Mouse (Mus musculus): ENCODE results near the gene Pnmt.

Gene Pnmt

DNA sequence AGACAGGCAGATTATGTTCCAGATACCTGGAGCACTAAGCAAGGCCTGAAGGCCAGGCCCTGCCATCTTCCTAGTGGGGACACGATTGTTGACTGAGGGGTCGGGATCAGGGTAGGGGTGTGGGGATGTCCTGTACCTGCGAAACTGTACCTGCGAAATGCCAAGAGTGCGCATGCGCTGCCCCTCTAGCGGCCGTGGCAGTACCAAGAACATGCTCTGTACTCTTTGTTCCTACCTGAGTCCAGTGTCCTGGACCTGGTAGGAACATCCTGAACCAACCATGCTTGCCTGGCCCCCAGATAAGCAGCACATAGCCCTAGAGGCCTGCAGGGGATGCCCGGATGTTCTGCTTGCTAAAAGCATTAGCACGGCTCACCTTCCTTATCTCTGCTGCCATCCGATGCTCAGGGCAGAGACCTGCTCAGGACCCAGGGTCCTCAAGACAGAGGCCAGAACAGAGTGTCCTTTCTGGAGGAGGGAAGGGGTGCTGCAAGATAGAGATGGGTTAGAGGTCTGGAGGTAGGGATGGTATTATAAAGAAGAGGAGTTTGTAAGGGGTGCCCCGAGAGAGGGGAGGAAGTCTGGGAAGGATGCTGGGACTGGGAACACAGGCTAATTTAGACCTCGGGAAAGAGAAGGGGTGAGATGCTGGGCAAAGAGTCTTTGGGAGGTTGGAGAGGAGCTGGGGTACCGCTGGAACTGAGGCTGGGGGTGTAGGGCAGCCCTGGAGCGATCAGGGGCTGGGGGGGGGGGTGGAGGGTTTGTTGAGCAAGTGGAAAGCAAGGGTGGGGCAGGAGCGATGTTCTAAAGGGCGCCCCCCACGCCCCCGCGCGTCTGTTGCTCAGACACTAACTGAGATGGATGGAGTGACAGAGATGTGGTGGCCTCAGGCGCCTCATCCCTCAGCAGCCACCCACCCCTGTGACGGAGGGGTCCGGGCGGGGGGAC is at the start of gene Pnmt:
Pnmt (plus strand) TSS at position 813 of the 948 bp plus-strand sequence.
- DNase-seq (ENCODE audit: low read depth, low spot score): no peak

DNA sequence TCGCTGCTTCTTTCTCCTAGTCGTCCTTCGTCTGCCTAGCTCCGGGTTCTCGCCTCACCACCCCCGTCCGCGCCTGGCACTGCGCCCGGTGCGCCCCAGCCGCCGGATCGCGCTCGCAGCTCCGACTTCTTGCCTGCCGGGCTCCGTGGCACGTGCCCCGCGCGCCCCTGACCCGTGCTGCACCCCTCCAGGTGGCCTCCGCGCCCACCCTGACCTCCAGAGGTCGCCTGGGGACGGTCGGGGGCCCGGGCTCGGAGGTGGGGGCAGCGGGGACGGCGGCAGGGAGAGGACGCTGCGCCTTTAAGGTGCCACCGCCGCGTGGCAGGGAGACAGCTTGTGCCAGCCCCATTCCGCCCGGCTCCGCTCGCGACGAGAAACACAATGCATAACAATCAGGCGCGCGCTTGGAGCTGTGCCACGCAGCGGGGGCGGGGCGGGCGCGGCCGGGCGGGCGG is 47.7 kb upstream of the Pnmt start:
- no peak for DNase-seq (ENCODE audit: low read depth, low spot score)

DNA sequence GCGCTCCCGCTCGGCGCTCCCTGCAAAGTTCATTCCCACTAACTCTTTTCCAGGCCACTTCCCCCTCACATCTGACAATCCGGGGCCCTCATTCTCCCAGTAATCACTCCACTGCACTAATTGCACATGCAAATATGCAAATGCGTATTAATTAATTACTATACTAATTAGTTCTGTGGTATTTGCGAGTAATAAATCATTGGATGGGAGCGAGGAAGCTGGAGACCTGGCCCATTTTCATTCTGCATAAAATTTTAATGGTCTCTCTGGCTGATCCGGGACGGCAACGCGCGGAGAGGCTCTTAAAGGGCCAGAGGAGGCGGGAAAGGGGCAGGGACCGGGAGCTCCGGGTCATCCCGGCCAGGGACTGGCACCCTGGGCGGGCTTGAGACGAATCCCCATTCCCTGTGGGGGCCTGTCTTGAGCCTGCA is 47.2 kb upstream of the Pnmt start:
- DNase-seq (ENCODE audit: low read depth, low spot score): no peak

DNA sequence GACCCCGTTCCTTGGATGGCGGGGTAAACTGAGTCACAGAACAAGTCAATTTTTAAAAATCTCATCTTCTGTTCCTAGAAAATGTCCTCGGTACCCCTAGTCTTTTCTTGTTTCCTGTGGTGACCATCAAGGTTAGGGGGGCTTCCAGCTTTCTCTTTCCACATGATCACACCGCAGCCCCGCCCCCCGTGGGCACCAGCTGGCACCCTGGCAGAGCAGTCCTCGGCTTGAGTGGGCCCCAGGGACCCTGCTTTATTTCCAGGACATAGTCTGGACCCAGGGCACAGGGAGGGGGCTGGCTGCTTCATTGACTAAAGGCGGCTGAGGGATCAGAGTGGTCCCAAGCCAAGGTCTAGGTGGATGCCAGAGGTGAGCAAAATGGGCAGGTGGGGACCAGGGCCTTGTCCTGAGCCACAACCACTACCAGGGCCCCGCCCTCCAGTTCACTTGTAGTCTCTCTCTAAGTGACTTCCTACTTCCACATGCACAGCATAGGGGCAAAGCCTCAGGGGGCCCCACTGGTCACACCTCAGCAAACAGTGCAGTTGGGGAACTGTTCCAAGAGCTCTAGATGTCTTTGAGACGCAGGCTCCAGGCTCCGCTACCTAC is 46.5 kb upstream of the Pnmt start:
- DNase-seq (ENCODE audit: low read depth, low spot score): no peak

- DNase-seq (ENCODE audit: low read depth, low spot score): no peak
These were observed 45.7 kb upstream of the Pnmt start for GRCm38 (mm10) chr11:98340597-98340996.

GRCm38 (mm10) chr11:98341174-98341573 is 45.1 kb upstream of the Pnmt start:
- DNase-seq (ENCODE audit: low read depth, low spot score): no peak

DNA sequence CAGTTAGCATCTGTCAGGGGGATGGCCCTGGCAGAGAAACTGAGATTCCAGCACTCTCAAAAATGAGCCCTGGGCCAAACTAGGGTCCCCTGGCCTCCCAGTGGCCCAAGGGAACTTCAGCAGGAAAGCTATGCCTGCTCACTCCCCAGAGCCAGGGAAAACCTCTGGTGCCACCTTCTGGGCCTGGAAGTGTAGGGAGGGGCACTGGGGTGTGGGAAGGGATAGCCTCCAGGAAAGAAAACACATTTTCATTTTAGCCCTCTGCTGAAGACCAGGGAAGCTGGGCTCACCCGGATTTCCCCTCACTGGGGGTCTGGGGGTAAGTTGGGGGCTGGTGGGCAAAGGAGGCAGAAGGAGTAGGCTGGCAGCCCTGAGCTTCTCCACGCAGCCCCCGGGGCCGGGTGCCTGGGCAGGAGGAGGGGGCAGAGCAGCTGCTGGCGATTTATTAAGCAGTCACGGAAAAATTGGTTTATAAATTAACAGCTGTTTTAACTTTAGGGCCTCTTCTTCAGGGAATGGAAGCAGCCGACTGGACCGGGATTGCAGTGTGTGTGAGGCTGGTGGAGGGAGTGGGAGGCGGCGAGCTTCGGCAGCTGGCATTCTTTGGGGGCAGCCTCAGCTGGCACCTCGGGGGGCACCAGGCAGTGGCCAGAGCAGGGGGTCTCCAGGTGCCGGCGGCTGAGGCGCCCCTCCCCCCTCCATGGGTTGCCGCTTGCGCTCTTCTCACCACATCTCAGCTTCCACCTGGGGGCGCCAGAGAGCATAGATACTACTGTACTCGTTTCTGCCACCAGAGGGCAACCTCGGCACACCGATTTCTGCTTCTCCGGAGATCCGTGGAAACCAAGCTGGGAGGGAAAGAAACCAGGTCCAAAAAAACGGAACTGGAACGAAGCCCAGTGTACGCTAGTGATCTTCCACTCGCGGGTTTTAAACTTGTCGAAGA is 44.0 kb upstream of the Pnmt start:
- DNase-seq (ENCODE audit: low read depth, low spot score): peak; percentile 91

- peak; percentile 78 for DNase-seq (ENCODE audit: low read depth, low spot score)
These were observed 41.0 kb upstream of the Pnmt start for GRCm38 (mm10) chr11:98345253-98345652.

DNA sequence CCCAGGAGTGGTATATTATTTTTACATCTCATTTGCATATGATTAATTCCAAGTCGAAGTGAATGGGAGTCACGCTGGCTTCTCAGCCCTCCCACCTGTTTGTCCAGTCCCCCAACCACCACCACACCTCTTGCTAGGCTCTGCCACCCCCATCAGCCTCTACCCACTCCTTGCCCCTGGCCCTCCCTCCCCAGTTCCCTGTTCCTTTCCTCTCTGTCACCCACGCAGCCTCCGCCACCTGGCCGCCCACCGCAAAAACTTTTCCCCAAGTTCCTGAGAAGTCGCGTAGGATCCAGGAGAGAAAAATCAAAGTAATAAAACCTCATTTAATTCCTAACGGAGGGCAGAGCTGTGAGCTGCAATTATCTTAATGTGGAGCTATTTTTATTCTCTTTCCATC is 40.1 kb upstream of the Pnmt start:
- DNase-seq (ENCODE audit: low read depth, low spot score): no peak

DNA sequence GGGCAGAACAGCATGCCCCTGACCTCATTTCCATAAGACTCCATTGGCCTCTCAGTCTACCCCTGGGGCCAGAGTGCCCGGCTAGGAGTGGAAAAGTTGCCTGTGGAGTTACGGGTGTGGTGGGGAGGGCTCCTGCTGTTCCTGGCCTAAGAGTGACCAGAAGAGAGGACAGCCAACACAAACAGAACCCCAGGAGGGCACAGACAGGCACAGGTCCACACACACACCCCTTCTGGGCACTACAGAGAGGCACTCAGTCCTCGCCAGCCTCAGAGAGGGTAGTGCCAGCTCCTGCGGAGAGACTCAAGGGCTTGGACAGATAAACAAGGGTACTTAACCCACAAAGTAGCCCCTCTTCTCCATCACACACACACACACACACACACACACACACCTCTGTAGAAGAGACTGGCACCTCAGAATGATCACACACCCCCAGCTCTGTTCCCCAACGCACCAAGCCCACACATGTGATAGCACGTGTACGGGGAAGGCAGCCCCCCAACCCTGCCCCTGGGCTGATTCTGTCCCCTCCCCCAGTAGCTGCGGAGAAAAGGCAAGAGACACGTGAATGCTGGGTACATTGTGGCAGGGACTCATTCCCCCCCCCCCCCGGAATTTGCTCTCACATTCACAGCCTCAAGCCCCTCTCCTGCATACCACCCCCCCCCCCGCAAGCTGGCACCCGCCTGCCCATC is 38.7 kb upstream of the Pnmt start:
- DNase-seq (ENCODE audit: low read depth, low spot score): no peak

- no peak for DNase-seq (ENCODE audit: low read depth, low spot score)
These were observed 37.9 kb upstream of the Pnmt start, which contains the start of gene Ppp1r1b for GRCm38 (mm10) chr11:98348083-98348961. TSS of gene Ppp1r1b (plus strand) at chr11:98348404.

DNA sequence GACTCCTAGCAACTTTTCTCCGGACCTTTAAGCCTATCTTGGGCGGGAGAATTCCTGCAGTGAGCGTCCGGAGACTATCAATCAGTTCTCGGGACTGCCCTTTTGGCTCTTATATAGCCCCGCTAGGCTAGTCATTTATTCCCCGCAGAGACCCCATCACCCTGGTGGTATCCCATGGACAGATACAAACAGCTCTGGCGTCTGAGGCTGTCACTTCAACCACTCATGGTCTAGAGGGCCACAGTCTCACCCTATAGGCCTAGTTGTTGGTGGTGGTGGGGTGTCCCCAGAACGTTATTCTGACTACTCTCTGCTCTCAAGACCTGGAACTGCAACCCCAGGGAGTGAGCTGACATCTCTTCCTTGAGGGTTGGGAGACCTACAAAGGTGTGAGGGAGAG is 36.9 kb upstream of the Pnmt start:
- no peak for DNase-seq (ENCODE audit: low read depth, low spot score)

DNA sequence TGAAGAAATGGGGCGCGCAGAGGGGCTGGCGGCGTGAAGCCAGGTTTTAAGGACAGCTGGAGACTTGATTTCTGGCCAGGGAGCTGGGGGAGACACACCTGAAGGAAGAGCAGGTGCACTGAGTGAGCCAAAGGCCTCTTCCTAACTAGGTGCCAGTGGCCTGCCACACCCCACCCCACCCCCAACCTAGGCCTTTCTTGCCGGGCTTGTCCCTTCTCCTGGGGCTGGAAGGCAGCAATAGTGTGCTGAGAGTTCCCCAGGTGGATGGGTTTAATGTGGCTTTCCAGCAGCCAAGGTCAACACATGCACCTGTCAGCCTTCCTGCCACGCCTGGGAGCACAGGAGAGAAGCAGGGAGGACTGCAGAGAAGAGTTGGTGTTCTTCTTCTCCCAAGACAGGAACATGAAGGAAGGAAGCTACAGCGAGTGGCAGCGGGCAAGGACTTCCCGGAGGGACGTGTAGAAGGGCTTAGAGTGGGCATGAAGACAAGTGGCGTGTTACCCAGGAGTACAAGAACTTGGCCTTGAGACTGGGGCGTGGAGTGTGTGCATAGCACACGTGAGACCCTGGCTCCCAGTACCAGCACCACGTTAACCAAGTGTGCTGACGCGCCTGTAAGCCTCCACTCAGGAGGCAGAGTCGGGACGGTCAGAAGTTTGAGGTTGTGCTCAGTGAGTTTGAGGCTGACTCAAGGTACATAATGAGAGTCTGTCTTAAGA is 33.8 kb upstream of the Pnmt start:
- DNase-seq (ENCODE audit: low read depth, low spot score): no peak

DNA sequence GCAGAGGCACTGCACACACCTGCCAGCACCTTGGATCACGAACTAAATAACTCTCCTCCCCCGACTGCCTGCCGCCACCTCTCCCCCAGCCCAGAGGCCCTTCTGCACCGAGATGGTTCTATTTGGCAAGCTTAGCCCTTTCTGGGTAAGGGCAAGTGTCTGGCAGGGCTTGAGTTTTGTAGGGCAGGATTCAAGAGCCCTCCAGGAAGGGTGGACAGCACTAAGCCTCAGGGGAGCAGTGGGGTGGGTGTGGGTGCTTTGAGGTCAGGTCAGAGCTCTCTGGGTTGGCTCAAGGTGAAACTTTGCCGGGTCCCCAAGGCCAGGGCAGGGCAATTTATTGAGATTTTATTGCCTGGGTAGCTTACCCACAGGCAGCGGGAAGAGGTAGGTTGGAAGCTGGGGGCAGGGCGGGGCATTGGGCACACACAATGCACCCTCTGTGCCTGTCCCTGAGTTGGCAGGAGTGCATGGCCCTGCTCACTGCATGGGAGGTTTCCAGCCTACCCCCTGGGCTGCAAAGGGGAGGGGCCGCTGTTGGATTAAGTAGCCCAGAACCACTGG is 32.5 kb upstream of the Pnmt start:
- DNase-seq (ENCODE audit: low read depth, low spot score): no peak

DNA sequence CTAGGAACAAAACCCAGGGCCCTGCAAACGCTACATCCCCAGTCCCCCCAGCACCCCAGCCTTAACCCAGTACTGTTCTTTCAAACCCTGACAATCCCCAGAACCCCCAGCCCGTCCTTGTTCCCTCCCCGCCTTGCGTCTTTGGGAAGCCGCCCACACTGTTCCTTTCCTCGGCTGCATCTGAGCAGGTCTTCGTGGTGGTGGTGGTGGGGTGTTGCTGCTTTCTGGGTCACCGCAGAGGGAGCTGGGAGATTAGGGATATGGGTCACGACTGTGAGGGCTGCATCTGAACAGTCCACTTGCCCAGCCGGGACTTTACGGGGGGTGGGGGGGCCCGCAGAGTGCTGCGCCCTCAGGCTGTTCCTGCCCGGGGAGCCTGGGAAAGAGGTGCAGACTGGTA is 31.8 kb upstream of the Pnmt start:
- no peak for DNase-seq (ENCODE audit: low read depth, low spot score)

DNA sequence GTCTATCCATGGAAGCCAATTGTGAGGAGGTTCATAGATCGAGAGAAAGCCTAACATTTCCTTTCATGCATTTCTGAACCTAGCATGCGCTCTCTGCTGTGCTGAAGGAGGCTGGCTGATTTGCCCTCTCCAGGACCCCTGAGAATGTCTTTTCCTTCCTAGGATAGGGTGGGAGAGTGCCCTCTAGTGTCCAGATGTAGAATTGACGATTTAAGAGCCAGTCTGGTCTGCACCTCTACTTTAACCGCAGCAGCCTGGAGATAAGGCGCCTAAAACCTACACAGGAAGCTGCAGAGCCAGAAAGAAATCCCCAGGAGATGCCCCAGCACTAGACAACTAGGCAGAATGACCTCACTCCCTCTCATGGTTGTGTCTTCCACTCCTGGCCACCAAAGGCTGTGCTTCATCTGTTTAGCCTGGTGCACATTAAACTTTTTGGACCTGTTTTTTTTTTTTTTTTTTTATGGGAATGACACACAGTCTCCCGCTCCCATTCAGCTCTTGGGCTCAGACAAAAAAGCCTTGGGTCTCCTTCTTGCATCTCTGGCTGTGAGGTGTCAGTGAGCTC is 30.4 kb upstream of the Pnmt start:
- DNase-seq (ENCODE audit: low read depth, low spot score): peak; percentile 92

DNA sequence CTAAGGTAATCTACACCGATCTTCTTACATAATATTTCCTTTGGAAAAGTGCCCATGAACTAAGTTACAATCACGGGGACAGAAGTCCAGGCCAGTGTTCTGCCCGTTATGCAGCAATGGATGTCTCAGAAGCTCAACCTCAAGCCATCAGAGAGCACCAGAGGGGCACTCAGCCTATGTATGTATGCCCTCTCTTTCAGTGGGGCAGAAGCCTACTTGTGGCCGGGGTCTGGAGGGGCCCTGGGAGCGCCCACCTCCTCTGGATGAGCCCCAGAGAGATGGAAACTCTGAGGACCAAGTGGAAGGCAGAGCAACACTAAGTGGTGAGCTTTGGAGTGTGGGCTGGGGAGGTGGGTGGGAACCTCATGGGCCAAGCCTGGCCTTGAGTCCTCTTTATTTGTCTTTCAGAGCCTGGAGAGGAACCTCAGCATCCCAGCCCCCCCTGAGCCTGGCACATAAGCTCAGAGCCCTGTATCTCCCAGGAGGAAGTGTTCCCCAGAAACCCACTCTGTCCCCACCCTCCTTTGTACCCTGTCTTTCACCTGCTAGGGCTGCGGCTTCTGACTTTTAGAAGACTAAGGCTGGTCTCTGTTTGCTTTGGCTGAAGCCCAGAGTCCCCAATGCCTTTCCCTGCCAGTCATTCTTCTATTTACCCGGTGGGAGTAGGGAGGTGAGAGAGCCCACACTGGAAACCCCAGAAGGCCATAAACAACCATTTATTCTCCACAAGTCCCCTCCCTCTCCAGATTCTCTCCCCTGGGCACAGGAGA is 29.4 kb upstream of the Pnmt start:
- DNase-seq (ENCODE audit: low read depth, low spot score): no peak

Data from mesoderm, embryonic 11.5 days (tissue).